Mouse (Mus musculus) embryonic facial prominence, embryonic 10.5 days (tissue): Measurements from ENCODE around the gene Glrx5. TPM values are rescaled to one million over a fixed set of nuclear protein-coding genes. Genes with fewer than 3 reads are reported as not detected.
A peak's percentile ranks its signal among the peaks of the same experiment; 100 is the strongest.

Source experiments
- DNase-seq: peaks from one replicate; pipeline ENCODE4 v3.0.0-alpha.2; 2017; ENCODE audit warnings: low spot score
- H3K27ac ChIP-seq: fragments of 300-500 bp; sonication (generic); replicated peaks from 2 replicates; pipeline ENCODE4 v1.5.1; 2016; ENCODE audit warnings: mild to moderate bottlenecking
- H3K27me3 ChIP-seq: fragments of 300-500 bp; sonication (generic); replicated peaks from 2 replicates; pipeline ENCODE4 v1.6.1; 2016; ENCODE audit warnings: low read depth, mild to moderate bottlenecking; ENCODE audit not compliant: poor library complexity, severe bottlenecking
- H3K36me3 ChIP-seq: fragments of 300-500 bp; sonication (generic); replicated peaks from 2 replicates; pipeline ENCODE4 v1.6.1; 2016; ENCODE audit warnings: mild to moderate bottlenecking, moderate library complexity
- H3K4me1 ChIP-seq: fragments of 300-500 bp; sonication (generic); 2 replicates; pipeline ENCODE4 v1.6.1; 2016
- H3K4me3 ChIP-seq: fragments of 300-500 bp; sonication (generic); 2 replicates; pipeline ENCODE4 v1.5.1; 2016; ENCODE audit warnings: mild to moderate bottlenecking, moderate library complexity
- H3K9me3 ChIP-seq: fragments of 300-500 bp; sonication (generic); 2 replicates; pipeline ENCODE4 v1.6.1; 2016; ENCODE audit warnings: mild to moderate bottlenecking
- WGBS: fragments of 180-500 bp; shearing (Covaris S2); methylation state at CpG from one replicate; pipeline ENCODE4 v1.1.7; 2016; 5-methylcytosine and 5-hydroxymethylcytosine counted together
- polyA plus RNA-seq: library from polyadenylated mRNA; unstranded; fragments of >200 nt; fragmentation: Nextera tagmentation; extraction: Ambion mirVana; gene quantifications from 2 replicates; pipeline ENCODE4 v1.2.1, GENCODE M21; 2016

Gene Glrx5
- polyA plus RNA-seq, 1 experiment from 2014 or later, result 218 TPM

GRCm38 (mm10) chr12:105008150-105008549, 24.3 kb upstream of the Glrx5 start:
- Histone ChIP-seq H3K4me3 (no peak overlapping the region; the same call in 1 of the 2 replicates), H3K27me3 (peaks cover 74% of the 10 kb centered on the region), H3K4me1 (peaks cover 36% of the 10 kb centered on the region), H3K9me3 (no peaks in the 10 kb centered on the region), H3K36me3 (no peaks in the 10 kb centered on the region), H3K27ac (no peak overlapping the region)
- WGBS, result 58% methylated on average over 2 of the region's 2 CpGs
- DNase-seq, result no peak

GRCm38 (mm10) chr12:105008752-105009178, 23.7 kb upstream of the Glrx5 start:
- Histone ChIP-seq H3K36me3 (no peaks in the 10 kb centered on the region), H3K4me1 (peaks cover 32% of the 10 kb centered on the region), H3K4me3 (peak overlapping the region; percentile 82), H3K9me3 (no peaks in the 10 kb centered on the region), H3K27ac (no peak overlapping the region), H3K27me3 (peaks cover 73% of the 10 kb centered on the region)
- WGBS, result under 1% methylated on average over 13 of the region's 13 CpGs
- DNase-seq, result peak; percentile 54

DNA sequence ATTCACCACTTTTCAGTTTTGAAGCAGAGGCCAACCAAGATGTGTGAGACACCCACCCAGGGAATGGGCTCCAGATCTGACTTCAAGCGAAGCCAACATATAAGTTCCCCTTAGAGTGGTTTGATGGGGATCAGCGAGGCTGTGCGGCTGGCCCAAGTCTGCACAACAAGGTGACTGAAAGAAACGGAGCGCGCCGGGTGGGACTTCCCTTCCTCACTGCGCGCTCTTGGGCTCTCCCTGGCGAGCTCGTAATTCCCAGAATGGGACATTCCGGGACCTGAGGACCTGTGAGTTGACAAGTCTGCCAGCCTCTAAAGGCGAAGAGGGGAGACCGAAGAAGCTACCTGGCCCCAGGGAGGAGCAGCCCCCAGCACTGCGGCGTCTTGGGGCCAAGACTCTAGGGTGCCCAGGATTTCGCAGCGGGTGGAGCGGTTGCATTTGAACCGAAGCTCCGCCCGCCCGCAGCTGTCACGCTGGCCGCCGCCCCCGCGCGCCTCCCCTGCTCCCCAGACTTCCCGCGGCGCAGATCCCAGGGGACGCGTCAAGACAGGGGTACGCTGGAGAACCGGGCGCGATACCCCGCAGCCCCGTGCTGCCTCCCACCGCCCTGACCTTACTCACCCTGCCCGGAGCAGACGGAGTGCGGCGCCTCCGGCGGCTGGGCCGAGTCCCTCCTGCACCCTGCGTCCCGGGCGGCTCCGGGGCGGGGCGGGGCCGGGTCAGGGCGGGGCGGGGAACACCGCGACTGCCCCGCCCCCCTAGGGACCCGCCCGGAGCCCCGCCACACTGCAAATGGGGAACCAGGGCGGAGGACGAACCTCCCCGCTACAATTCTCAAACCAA, 22.9 kb upstream of the Glrx5 start, which contains the start of gene Syne3:
Syne3 (minus strand) TSS at position 440 of the 843 bp plus-strand sequence.
- Histone ChIP-seq H3K4me1 (peaks cover 32% of the 10 kb centered on the region), H3K36me3 (no peaks in the 10 kb centered on the region), H3K27ac (peak within 1 kb of the TSS; percentile 61), H3K4me3 (peak within 1 kb of the TSS; percentile 82), H3K27me3 (peaks cover 68% of the 10 kb centered on the region), H3K9me3 (no peaks in the 10 kb centered on the region)
- under 1% methylated on average over 66 of the region's 66 CpGs for WGBS
- peak; percentile 69 for DNase-seq

DNA sequence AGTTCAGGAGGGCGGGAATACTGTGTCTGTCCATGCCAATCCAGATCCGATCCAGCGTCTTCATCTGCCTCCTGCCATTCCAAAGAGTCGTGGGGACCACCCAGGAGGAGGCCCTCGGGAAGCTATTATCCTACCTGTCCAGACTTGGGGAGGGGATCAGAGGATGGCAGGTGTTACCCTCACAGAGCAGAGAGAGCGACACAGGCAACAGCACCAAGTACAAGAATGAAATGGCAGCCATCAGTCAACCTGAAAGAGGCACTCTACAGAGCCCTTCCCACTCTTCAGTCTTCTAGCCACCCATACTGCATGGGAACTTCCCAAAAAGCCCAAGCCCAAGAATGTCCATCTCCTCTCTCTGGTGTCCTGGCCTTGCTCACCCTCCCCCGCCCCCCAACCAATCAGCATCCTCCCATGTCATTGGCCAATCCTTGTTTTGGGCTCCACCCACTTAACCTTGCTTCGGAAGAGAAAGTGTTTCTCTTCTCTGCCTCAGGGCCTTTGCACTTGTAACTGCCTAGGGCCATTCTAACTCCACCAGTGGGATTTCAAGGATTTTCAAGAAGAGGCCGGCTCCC, 22.2 kb upstream of the Glrx5 start:
- Histone ChIP-seq H3K9me3 (no peaks in the 10 kb centered on the region), H3K4me1 (peaks cover 32% of the 10 kb centered on the region), H3K27me3 (peaks cover 67% of the 10 kb centered on the region), H3K36me3 (no peaks in the 10 kb centered on the region), H3K27ac (peak overlapping the region; percentile 61; the same call in 1 of the 2 replicates), H3K4me3 (peak overlapping the region; percentile 82)
- DNase-seq, result no peak
- WGBS, result 13% methylated on average over 9 of the region's 9 CpGs

DNA sequence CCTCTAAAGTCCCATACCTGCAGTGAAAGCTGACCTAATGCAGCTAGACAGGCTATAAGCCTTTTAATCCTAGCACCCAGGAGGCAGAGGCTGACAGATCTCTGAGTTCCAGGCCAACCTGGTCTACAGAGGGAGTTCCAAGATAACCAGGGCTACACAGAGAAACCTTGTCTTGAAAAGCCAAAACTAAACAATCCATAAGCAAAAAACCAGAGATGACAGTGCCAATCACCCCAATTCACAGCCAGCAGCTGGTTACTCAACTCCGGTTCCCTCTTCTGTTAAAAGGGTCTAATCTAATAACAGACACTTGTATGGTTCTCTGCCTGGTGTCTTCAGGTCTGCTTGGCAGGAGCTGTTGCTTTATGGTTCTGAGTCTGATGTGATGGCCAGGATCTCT, 20.9 kb upstream of the Glrx5 start:
- H3K9me3 ChIP-seq, result no peaks in the 10 kb centered on the region
- no peaks in the 10 kb centered on the region for H3K36me3 ChIP-seq
- H3K4me1 ChIP-seq, result peaks cover 39% of the 10 kb centered on the region
- H3K27me3 ChIP-seq, result peaks cover 58% of the 10 kb centered on the region
- no peak overlapping the region for H3K4me3 ChIP-seq
- DNase-seq, result no peak
- H3K27ac ChIP-seq, result no peak overlapping the region
- 93% methylated on average over 1 of the region's 1 CpGs for WGBS

DNA sequence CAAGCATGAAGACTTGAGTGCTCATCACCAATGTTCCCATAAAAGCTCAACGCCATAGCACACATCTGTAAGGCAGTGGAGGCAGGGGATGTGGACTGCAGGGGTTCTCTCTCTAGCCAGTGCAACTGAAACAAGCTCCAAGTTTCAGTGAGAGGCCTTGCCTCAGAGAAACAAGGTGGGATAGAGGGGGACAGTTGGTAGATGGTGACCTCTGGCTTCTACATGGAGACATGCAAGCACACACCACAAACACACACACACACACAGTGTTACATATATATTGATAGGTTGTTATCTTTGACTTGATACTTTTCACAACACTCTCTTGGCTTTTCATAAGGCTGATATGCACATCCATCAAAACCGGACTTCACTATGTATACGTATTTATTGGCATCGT, 20.2 kb upstream of the Glrx5 start:
- Histone ChIP-seq H3K4me1 (peaks cover 39% of the 10 kb centered on the region), H3K36me3 (no peaks in the 10 kb centered on the region), H3K27me3 (peaks cover 51% of the 10 kb centered on the region), H3K4me3 (no peak overlapping the region), H3K9me3 (no peaks in the 10 kb centered on the region), H3K27ac (no peak overlapping the region)
- WGBS, result 95% methylated on average over 4 of the region's 4 CpGs
- DNase-seq, result no peak

GRCm38 (mm10) chr12:105013065-105013464, 19.4 kb upstream of the Glrx5 start:
- no peaks in the 10 kb centered on the region for H3K9me3 ChIP-seq
- no peak overlapping the region for H3K4me3 ChIP-seq
- DNase-seq, result no peak
- H3K27me3 ChIP-seq, result peaks cover 43% of the 10 kb centered on the region
- H3K4me1 ChIP-seq, result peaks cover 39% of the 10 kb centered on the region
- H3K27ac ChIP-seq, result no peak overlapping the region
- H3K36me3 ChIP-seq, result no peaks in the 10 kb centered on the region
- WGBS, result 49% methylated on average over 17 of the region's 17 CpGs

DNA sequence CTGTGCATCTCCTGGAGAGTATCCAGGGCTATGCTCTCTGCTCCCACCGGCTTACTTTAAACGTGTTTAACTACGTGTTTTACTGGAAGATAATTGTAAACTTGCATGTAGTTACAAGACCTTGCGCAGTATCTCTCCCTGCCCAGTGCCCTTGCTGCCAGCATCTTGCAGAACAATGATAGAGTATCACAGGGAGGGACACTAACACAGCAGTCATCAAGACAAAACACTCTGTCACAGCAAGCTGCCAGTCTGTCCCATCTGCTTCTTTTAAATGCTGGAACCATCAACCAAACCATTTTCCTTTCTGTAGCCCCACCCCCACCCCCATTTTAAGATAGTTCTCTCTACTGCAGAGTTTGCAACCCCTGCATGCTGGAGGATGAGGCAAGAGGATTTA, 16.3 kb upstream of the Glrx5 start:
- Histone ChIP-seq H3K4me3 (no peak overlapping the region), H3K27me3 (peaks cover 12% of the 10 kb centered on the region), H3K27ac (no peak overlapping the region), H3K9me3 (no peaks in the 10 kb centered on the region), H3K36me3 (no peaks in the 10 kb centered on the region), H3K4me1 (peaks cover 19% of the 10 kb centered on the region; the same call in 1 of the 2 replicates)
- DNase-seq, result no peak
- WGBS, result 73% methylated on average over 4 of the region's 4 CpGs

DNA sequence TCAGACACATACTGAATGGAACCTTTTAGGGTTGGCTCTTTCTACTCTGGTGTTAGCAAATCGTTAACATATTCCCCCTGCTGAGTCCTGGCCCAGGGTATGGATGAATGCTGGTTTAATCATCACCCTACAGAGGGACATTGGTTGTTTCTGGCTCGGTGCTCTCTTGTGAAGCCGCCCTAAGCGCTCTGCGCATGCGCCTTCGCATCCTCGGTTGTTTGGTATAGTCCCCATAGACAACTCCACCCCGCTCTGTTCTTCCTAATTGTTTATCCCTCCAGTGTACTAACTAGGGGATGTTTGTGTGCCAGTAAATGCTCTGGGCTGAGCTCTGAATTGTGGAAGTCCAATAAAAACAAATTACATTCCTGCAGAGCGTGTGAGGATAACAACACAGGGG, 15.8 kb upstream of the Glrx5 start:
- peaks cover 7% of the 10 kb centered on the region for H3K27me3 ChIP-seq
- DNase-seq, result no peak
- H3K4me1 ChIP-seq, result peaks cover 17% of the 10 kb centered on the region; the same call in 1 of the 2 replicates
- 78% methylated on average over 10 of the region's 10 CpGs for WGBS
- no peak overlapping the region for H3K4me3 ChIP-seq
- H3K36me3 ChIP-seq, result no peaks in the 10 kb centered on the region
- H3K27ac ChIP-seq, result no peak overlapping the region
- no peaks in the 10 kb centered on the region for H3K9me3 ChIP-seq

DNA sequence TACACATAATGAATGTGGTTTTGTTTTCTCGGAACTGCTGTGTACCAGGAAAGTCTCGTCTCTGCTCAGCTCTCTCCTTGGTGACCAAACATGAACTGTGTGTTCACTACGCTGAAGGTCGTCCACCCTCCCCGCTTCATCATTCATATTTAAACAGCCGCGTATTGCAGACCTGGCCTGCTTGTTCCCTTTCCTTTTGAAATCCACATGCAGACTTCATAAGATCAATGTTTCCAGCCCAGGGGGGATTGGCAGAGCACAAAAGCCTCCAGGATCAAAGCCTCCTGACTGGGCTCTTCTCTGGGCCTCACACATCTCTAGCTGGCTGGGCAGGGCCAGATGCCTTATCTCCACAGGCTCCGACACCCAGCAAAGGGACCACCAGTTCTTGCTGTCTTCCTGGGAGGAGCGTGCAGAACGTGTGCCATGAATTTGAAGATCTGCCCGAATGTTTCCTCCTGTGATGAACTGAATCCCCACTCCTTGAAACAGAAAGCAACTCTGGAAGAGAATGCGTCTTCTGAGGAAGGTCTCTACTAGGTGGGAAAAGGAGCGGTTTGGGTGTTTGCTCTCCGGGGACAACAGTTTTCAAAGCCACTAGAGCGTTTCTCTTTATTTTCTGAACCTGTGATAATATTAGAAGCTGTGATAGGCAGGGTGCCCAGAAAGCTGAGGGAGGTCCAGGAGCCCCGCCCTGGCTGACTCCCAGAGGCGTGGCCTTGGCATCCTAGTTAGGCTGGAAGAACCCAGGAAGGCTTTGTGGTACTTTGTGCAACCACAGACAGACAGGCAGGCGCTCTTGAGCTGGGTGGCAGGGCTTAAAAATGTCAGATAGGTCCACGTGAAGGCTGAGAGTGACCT, 12.9 kb upstream of the Glrx5 start:
- DNase-seq, result no peak

GRCm38 (mm10) chr12:105021441-105022069, 10.9 kb upstream of the Glrx5 start:
- Histone ChIP-seq H3K27ac (no peak overlapping the region), H3K9me3 (peaks cover 15% of the 10 kb centered on the region), H3K27me3 (no peaks in the 10 kb centered on the region), H3K36me3 (peaks cover 8% of the 10 kb centered on the region), H3K4me1 (peaks cover 12% of the 10 kb centered on the region; the same call in 1 of the 2 replicates), H3K4me3 (no peak overlapping the region)
- WGBS, result 88% methylated on average over 8 of the region's 8 CpGs
- DNase-seq, result no peak

More for the DNA sequence above, 12.9 kb upstream of the Glrx5 start:
- Histone ChIP-seq H3K36me3 (peaks cover 8% of the 10 kb centered on the region), H3K4me3 (no peak overlapping the region), H3K9me3 (peaks cover 15% of the 10 kb centered on the region), H3K4me1 (peaks cover 19% of the 10 kb centered on the region; the same call in 1 of the 2 replicates), H3K27me3 (no peaks in the 10 kb centered on the region), H3K27ac (no peak overlapping the region; the same call in 1 of the 2 replicates)
- WGBS, result 71% methylated on average over 19 of the region's 19 CpGs

DNA sequence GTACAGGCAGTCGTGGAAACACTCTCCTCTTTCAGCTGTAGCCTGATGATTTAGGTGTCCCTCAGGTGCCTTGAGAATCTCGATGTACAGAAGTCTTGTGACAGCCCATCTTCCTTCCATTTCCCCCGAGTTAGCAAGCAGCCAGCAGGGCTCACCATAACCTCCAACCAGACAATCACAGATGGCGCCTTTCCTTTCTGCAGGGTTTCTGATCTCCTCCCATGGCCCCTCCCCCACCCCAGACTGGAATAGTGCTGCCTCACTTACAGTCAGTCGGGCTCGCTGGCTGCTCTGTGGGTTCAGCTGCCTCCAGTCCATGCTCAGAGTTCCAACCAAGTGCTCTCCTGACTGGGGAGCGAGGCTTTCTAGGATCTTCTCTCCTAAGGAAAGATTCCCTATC, 10.3 kb upstream of the Glrx5 start:
- no peak for DNase-seq
- no peak overlapping the region for H3K27ac ChIP-seq
- 77% methylated on average over 7 of the region's 7 CpGs for WGBS
- peaks cover 15% of the 10 kb centered on the region for H3K9me3 ChIP-seq
- H3K4me1 ChIP-seq, result peaks cover 12% of the 10 kb centered on the region; the same call in 1 of the 2 replicates
- H3K27me3 ChIP-seq, result no peaks in the 10 kb centered on the region
- no peak overlapping the region for H3K4me3 ChIP-seq
- peaks cover 8% of the 10 kb centered on the region for H3K36me3 ChIP-seq
